Mouse (Mus musculus) stomach, embryonic 15.5 days (tissue): ENCODE data around the gene Mroh3. TPM values are rescaled to one million over a fixed set of nuclear protein-coding genes. Genes with fewer than 3 reads are reported as not detected.

Experiments used
- ATAC-seq: fragments of 200-750 bp; cut with Nextera tagmentation; 2 replicates; pipeline ENCODE4 v1.8.0; 2017; ENCODE audit warnings: low read depth, moderate number of reproducible peaks, moderate TSS enrichment; ENCODE audit not compliant: insufficient read depth, low FRiP score
- H3K27ac ChIP-seq: fragments of 300-500 bp; sonication (generic); 2 replicates; pipeline ENCODE4 v1.5.1; 2015; ENCODE audit warnings: mild to moderate bottlenecking, inconsistent platforms
- H3K27me3 ChIP-seq: fragments of 300-500 bp; sonication (generic); replicated peaks from 2 replicates; pipeline ENCODE4 v1.6.1; 2015; ENCODE audit warnings: inconsistent platforms
- H3K36me3 ChIP-seq: fragments of 300-500 bp; sonication (generic); 2 replicates; pipeline ENCODE4 v1.6.1; 2015; ENCODE audit warnings: inconsistent platforms
- H3K4me1 ChIP-seq: fragments of 300-500 bp; sonication (generic); 2 replicates; pipeline ENCODE4 v1.6.1; 2015; ENCODE audit warnings: inconsistent platforms
- H3K4me2 ChIP-seq: fragments of 300-500 bp; sonication (generic); 2 replicates; pipeline ENCODE4 v1.6.1; 2015; ENCODE audit warnings: mild to moderate bottlenecking, inconsistent platforms
- H3K4me3 ChIP-seq: fragments of 300-500 bp; sonication (generic); replicated peaks from 2 replicates; pipeline ENCODE4 v1.5.1; 2015; ENCODE audit warnings: inconsistent platforms
- H3K9ac ChIP-seq: fragments of 300-500 bp; sonication (generic); 2 replicates; pipeline ENCODE4 v1.6.1; 2015; ENCODE audit warnings: inconsistent platforms
- H3K9me3 ChIP-seq: fragments of 300-500 bp; sonication (generic); 2 replicates; pipeline ENCODE4 v1.6.1; 2016; ENCODE audit warnings: inconsistent platforms
- WGBS: fragments of 180-500 bp; shearing (Covaris S2); methylation state at CpG from one replicate; pipeline ENCODE4 v1.1.7; 2015; 5-methylcytosine and 5-hydroxymethylcytosine counted together
- polyA plus RNA-seq: library from polyadenylated mRNA; unstranded; fragments of >200 nt; fragmentation: Nextera tagmentation; extraction: Ambion mirVana; gene quantifications from 2 replicates; pipeline ENCODE4 v1.2.1, GENCODE M21; 2015

Mroh3 gene
- polyA plus RNA-seq, 1 experiment from 2014 or later = 0.73 TPM

- ATAC-seq = no peak
- Histone ChIP-seq H3K36me3 (peaks cover 12% of the 10 kb centered on the region; the same call in 1 of the 2 replicates), H3K9me3 (no peaks in the 10 kb centered on the region), H3K4me1 (no peaks in the 10 kb centered on the region), H3K27me3 (no peaks in the 10 kb centered on the region), H3K4me2 (no peak overlapping the region), H3K27ac (no peak overlapping the region), H3K4me3 (no peak overlapping the region), H3K9ac (no peak overlapping the region)
- 82% methylated on average over 9 of the region's 9 CpGs for WGBS
These were observed 62.9 kb downstream of the Mroh3 start for GRCm38 (mm10) chr1:136149702-136150101.

DNA sequence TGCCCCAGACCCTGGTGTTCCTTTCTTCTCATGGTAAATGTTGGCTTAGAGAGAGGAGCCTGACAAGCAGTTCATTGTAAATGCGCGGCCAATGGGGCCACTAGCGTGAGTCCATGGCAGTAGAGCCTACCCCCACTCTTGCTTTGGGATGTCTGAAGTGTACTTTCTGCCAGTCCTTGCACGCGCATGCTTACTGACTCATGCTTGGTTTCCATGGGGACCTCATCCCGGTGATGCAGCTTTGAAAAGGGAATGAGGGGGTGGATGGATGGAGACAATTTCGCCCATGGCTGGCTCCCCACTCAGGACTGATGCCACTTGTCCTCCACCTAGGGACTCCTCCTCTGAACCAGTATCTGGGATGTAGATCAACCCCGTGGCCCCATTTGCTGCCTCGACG lies 69.1 kb downstream of the Mroh3 start:
- Histone ChIP-seq H3K4me1 (peaks cover 25% of the 10 kb centered on the region), H3K9ac (no peak overlapping the region), H3K4me3 (no peak overlapping the region), H3K4me2 (no peak overlapping the region), H3K36me3 (peaks cover 4% of the 10 kb centered on the region; the same call in 1 of the 2 replicates), H3K27me3 (no peaks in the 10 kb centered on the region), H3K9me3 (no peaks in the 10 kb centered on the region), H3K27ac (no peak overlapping the region)
- ATAC-seq = no peak
- WGBS = 90% methylated on average over 10 of the region's 10 CpGs

DNA sequence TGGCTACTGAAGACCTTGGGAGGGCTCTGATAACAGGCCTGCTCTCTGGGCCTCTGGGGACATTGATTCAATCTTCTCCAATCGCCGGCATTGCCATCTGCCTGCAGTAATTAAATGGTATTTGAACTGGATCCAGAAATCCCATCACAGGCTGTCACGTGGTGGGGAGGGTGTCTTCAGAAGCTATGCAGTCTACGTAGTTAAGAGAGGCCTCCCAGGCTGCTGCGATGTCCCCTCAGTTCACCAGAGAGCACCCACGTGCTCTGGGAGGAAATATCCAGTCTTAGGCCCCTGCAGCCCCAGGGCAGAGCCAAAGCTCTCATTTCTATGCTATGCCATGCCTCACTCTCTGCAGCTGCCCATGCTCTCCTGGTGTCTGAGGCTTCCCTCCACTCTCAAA lies 70.3 kb downstream of the Mroh3 start:
- no peaks in the 10 kb centered on the region for H3K27me3 ChIP-seq
- no peak overlapping the region for H3K9ac ChIP-seq
- WGBS = 44% methylated on average over 6 of the region's 6 CpGs
- no peak overlapping the region for H3K4me2 ChIP-seq
- no peak overlapping the region for H3K27ac ChIP-seq
- H3K4me1 ChIP-seq = peaks cover 37% of the 10 kb centered on the region
- ATAC-seq = no peak
- no peak overlapping the region for H3K4me3 ChIP-seq
- H3K9me3 ChIP-seq = no peaks in the 10 kb centered on the region
- H3K36me3 ChIP-seq = no peaks in the 10 kb centered on the region; the same call in 1 of the 2 replicates

GRCm38 (mm10) chr1:136141176-136141950 lies 71.3 kb downstream of the Mroh3 start:
- Histone ChIP-seq H3K27ac (no peak overlapping the region), H3K9me3 (no peaks in the 10 kb centered on the region), H3K36me3 (no peaks in the 10 kb centered on the region), H3K4me2 (no peak overlapping the region), H3K4me1 (peaks cover 47% of the 10 kb centered on the region), H3K27me3 (no peaks in the 10 kb centered on the region), H3K9ac (no peak overlapping the region), H3K4me3 (no peak overlapping the region)
- no peak for ATAC-seq
- 82% methylated on average over 11 of the region's 11 CpGs for WGBS

- Histone ChIP-seq H3K4me3 (peak overlapping the region; percentile 52), H3K27me3 (no peaks in the 10 kb centered on the region), H3K9me3 (no peaks in the 10 kb centered on the region), H3K4me2 (peak overlapping the region; percentile 88), H3K36me3 (no peaks in the 10 kb centered on the region), H3K27ac (peak overlapping the region; percentile 78), H3K9ac (peak overlapping the region; percentile 50), H3K4me1 (peaks cover 59% of the 10 kb centered on the region)
- 3% methylated on average over 32 of the region's 32 CpGs for WGBS
- ATAC-seq = peak; percentile 65; the same call in 1 of the 2 replicates
These were observed 72.5 kb downstream of the Mroh3 start for GRCm38 (mm10) chr1:136139990-136140640.

DNA sequence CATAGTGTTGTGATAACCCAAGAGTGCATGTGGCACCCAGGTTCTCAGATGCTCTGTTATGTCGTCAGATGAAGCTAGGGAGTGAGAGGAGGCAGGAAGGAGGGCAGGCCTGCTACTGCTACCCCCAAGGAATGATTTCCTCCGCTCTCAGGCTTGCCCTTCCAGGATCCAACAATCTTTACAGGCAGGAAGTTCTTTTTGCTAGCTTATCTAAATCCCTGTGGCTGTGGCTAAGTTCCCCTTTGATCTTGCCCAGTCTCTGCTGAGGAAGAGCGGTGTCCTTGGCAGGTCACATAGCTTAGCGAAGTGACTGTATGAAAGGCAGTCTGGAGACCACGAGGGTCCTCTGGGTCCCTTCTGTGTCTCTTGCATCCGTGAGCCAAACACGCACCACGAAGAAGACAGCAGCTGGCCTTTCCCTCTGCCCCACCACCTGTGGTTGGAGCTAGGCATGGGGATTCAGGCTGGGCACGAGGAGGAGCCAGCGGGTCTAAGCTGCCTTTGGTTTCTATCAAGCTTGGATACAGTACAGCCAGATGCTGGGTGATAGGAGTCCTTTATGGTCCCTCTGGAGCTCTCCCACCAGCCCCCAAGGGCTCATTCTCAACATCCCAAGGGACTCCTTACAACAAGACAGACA lies 74.3 kb downstream of the Mroh3 start:
- peaks cover 74% of the 10 kb centered on the region for H3K4me1 ChIP-seq
- H3K9ac ChIP-seq = no peak overlapping the region

GRCm38 (mm10) chr1:136137575-136137974 lies 75.1 kb downstream of the Mroh3 start:
- H3K27ac ChIP-seq = peak overlapping the region; percentile 76
- no peak for ATAC-seq
- peaks cover 81% of the 10 kb centered on the region for H3K4me1 ChIP-seq
- H3K4me3 ChIP-seq = no peak overlapping the region
- H3K36me3 ChIP-seq = no peaks in the 10 kb centered on the region
- H3K27me3 ChIP-seq = no peaks in the 10 kb centered on the region
- H3K9ac ChIP-seq = no peak overlapping the region
- peak overlapping the region; percentile 34; the same call in 1 of the 2 replicates for H3K4me2 ChIP-seq
- 5% methylated on average over 4 of the region's 4 CpGs for WGBS
- no peaks in the 10 kb centered on the region for H3K9me3 ChIP-seq

More for the DNA sequence above, 74.3 kb downstream of the Mroh3 start:
- Histone ChIP-seq H3K4me3 (no peak overlapping the region), H3K9me3 (no peaks in the 10 kb centered on the region), H3K4me2 (peak overlapping the region; percentile 20; the same call in 1 of the 2 replicates), H3K27ac (peak overlapping the region; percentile 76), H3K36me3 (no peaks in the 10 kb centered on the region), H3K27me3 (no peaks in the 10 kb centered on the region)
- ATAC-seq = no peak
- 45% methylated on average over 10 of the region's 10 CpGs for WGBS

GRCm38 (mm10) chr1:136137071-136137531 lies 75.5 kb downstream of the Mroh3 start:
- no peak overlapping the region for H3K4me3 ChIP-seq
- H3K27me3 ChIP-seq = no peaks in the 10 kb centered on the region
- no peaks in the 10 kb centered on the region for H3K9me3 ChIP-seq
- peaks cover 86% of the 10 kb centered on the region for H3K4me1 ChIP-seq
- 34% methylated on average over 7 of the region's 7 CpGs for WGBS
- no peak for ATAC-seq
- peak overlapping the region; percentile 34; the same call in 1 of the 2 replicates for H3K4me2 ChIP-seq
- H3K27ac ChIP-seq = peak overlapping the region; percentile 76
- no peak overlapping the region for H3K9ac ChIP-seq
- no peaks in the 10 kb centered on the region for H3K36me3 ChIP-seq

GRCm38 (mm10) chr1:136136547-136136946 lies 76.1 kb downstream of the Mroh3 start:
- no peak overlapping the region for H3K4me3 ChIP-seq
- peak overlapping the region; percentile 76; the same call in 1 of the 2 replicates for H3K27ac ChIP-seq
- peaks cover 89% of the 10 kb centered on the region for H3K4me1 ChIP-seq
- no peaks in the 10 kb centered on the region for H3K27me3 ChIP-seq
- no peaks in the 10 kb centered on the region for H3K9me3 ChIP-seq
- WGBS = 43% methylated on average over 4 of the region's 4 CpGs
- no peak overlapping the region for H3K9ac ChIP-seq
- no peaks in the 10 kb centered on the region for H3K36me3 ChIP-seq
- ATAC-seq = no peak
- no peak overlapping the region for H3K4me2 ChIP-seq

GRCm38 (mm10) chr1:136135777-136136444 lies 76.7 kb downstream of the Mroh3 start:
- Histone ChIP-seq H3K4me2 (peak overlapping the region; percentile 4; the same call in 1 of the 2 replicates), H3K4me1 (peaks cover 88% of the 10 kb centered on the region), H3K9ac (no peak overlapping the region), H3K27ac (peak overlapping the region; percentile 76), H3K4me3 (no peak overlapping the region), H3K27me3 (no peaks in the 10 kb centered on the region), H3K36me3 (no peaks in the 10 kb centered on the region), H3K9me3 (no peaks in the 10 kb centered on the region)
- WGBS = 74% methylated on average over 6 of the region's 6 CpGs
- ATAC-seq = no peak

DNA sequence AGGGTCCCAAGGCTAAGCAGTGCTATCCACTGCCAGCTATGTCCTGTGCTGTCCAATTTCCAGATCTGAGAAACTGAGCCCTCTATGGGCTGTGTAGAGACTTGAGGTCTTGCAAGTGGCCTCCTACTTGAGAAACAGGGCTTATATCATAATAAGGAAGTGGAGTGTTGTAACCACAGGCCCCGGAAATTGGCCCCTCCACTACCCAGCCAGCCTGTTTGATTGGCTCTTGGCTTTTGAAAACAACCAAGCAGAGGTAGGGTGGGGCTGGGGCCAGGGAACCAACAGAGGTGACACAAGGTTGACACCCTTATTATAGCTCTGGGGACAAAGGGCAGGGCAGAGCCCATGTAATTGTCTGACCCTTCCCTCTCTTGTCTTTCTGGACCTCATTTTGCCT lies 77.6 kb downstream of the Mroh3 start:
- WGBS = 37% methylated on average over 1 of the region's 1 CpGs
- ATAC-seq = no peak

More for the DNA sequence above, 77.6 kb downstream of the Mroh3 start:
- H3K27me3 ChIP-seq = no peaks in the 10 kb centered on the region
- H3K27ac ChIP-seq = 0 out of 2 replicates have a peak overlapping the region, but pooled peaks have one; percentile 51
- H3K36me3 ChIP-seq = no peaks in the 10 kb centered on the region
- H3K4me2 ChIP-seq = peak overlapping the region; percentile 4; the same call in 1 of the 2 replicates
- H3K4me1 ChIP-seq = peaks cover 89% of the 10 kb centered on the region
- no peak overlapping the region for H3K4me3 ChIP-seq
- H3K9ac ChIP-seq = no peak overlapping the region
- no peaks in the 10 kb centered on the region for H3K9me3 ChIP-seq
